Mouse (Mus musculus) right cerebral cortex, postnatal 36 days (tissue): ENCODE results near the gene Rpap3.

ENCODE experiments used
- DNase-seq, 2 experiments: peaks; one replicate each; pipeline ENCODE4 v3.0.0; 2022; ENCODE audit warnings: low spot score in 2 of 2, mixed read lengths in 1 of 2

Rpap3 gene

GRCm38 (mm10) chr15:97731111-97731510 lies 25.5 kb upstream of the Rpap3 start, which contains the start of gene Endou:
Gene Endou (minus strand): TSS chr15:97731339.
- DNase-seq, result no peak

- no peak for DNase-seq
Measured at GRCm38 (mm10) chr15:97730365-97730764, 24.7 kb upstream of the Rpap3 start.

- peak in 1 of 2 experiments; percentile 39 for DNase-seq
Measured at GRCm38 (mm10) chr15:97728804-97729203, 23.2 kb upstream of the Rpap3 start.

GRCm38 (mm10) chr15:97728394-97728793 lies 22.8 kb upstream of the Rpap3 start:
- no peak for DNase-seq

GRCm38 (mm10) chr15:97727520-97727919 lies 21.9 kb upstream of the Rpap3 start:
- DNase-seq, result no peak

- DNase-seq, result no peak
Measured at GRCm38 (mm10) chr15:97727048-97727447, 21.4 kb upstream of the Rpap3 start.

- no peak for DNase-seq
Measured at GRCm38 (mm10) chr15:97726310-97726709, 20.7 kb upstream of the Rpap3 start.

GRCm38 (mm10) chr15:97725198-97725785 lies 19.7 kb upstream of the Rpap3 start:
- no peak for DNase-seq

GRCm38 (mm10) chr15:97724346-97725197 lies 18.9 kb upstream of the Rpap3 start:
- no peak for DNase-seq

- no peak for DNase-seq
Measured at GRCm38 (mm10) chr15:97723536-97724345, 18.1 kb upstream of the Rpap3 start.

- no peak for DNase-seq
Measured at GRCm38 (mm10) chr15:97721008-97721701, 15.5 kb upstream of the Rpap3 start.

- no peak for DNase-seq
Measured at GRCm38 (mm10) chr15:97720026-97720675, 14.5 kb upstream of the Rpap3 start.

- no peak for DNase-seq
Measured at GRCm38 (mm10) chr15:97719494-97719893, 13.9 kb upstream of the Rpap3 start.

GRCm38 (mm10) chr15:97718535-97719155 lies 13.0 kb upstream of the Rpap3 start:
- DNase-seq, result no peak

- no peak for DNase-seq
Measured at GRCm38 (mm10) chr15:97717861-97718534, 12.4 kb upstream of the Rpap3 start.

GRCm38 (mm10) chr15:97716782-97717181 lies 11.2 kb upstream of the Rpap3 start:
- no peak for DNase-seq

- no peak for DNase-seq
Measured at GRCm38 (mm10) chr15:97715734-97716133, 10.1 kb upstream of the Rpap3 start.

GRCm38 (mm10) chr15:97715083-97715482 lies 9.5 kb upstream of the Rpap3 start:
- DNase-seq, result no peak

GRCm38 (mm10) chr15:97712546-97712945 lies 6.9 kb upstream of the Rpap3 start:
- DNase-seq, result no peak

- no peak for DNase-seq
Measured at GRCm38 (mm10) chr15:97710906-97711305, 5.3 kb upstream of the Rpap3 start.
